Mouse (Mus musculus): ENCODE data around the gene Rpl29. TPM values are rescaled to one million over a fixed set of nuclear protein-coding genes. Genes with fewer than 3 reads are reported as not detected.

Rpl29 gene
- polyA plus RNA-seq, 1 experiment from 2014 or later: 1,256 TPM

GRCm38 (mm10) chr9:106399808-106400207, 29.4 kb upstream of the Rpl29 start:
- Histone ChIP-seq H3K36me3 (ENCODE audit: control insufficient read depth, insufficient read depth, low read length) (no peaks in the 10 kb centered on the region), H3K27ac (ENCODE audit: low read length) (no peak overlapping the region), H3K9me3 (ENCODE audit: control insufficient read depth, low read depth, low read length) (no peaks in the 10 kb centered on the region), H3K4me1 (ENCODE audit: control insufficient read depth, insufficient read depth, low read length) (peaks cover 6% of the 10 kb centered on the region; the same call in 1 of the 2 replicates), H3K27me3 (ENCODE audit: control insufficient read depth, insufficient read depth, low read length) (no peaks in the 10 kb centered on the region), H3K4me3 (ENCODE audit: low read depth, low read length) (no peak overlapping the region), H3K4me2 (replicated peaks; ENCODE audit: low read depth, low read length) (no peak overlapping the region), H3K9ac (replicated peaks; ENCODE audit: low read depth, low read length) (no peak overlapping the region)
- no peak for ATAC-seq (ENCODE audit: insufficient number of reproducible peaks, insufficient read depth, low FRiP score, low read depth)
- WGBS: 87% methylated on average over 3 of the region's 3 CpGs

- Histone ChIP-seq H3K9me3 (ENCODE audit: control insufficient read depth, low read depth, low read length) (no peaks in the 10 kb centered on the region), H3K4me2 (replicated peaks; ENCODE audit: low read depth, low read length) (no peak overlapping the region), H3K27me3 (ENCODE audit: control insufficient read depth, insufficient read depth, low read length) (no peaks in the 10 kb centered on the region), H3K4me3 (ENCODE audit: low read depth, low read length) (no peak overlapping the region), H3K36me3 (ENCODE audit: control insufficient read depth, insufficient read depth, low read length) (no peaks in the 10 kb centered on the region), H3K4me1 (ENCODE audit: control insufficient read depth, insufficient read depth, low read length) (0 out of 2 replicates have a peak, but pooled peaks cover 6% of the 10 kb centered on the region), H3K27ac (ENCODE audit: low read length) (no peak overlapping the region), H3K9ac (replicated peaks; ENCODE audit: low read depth, low read length) (no peak overlapping the region)
- 83% methylated on average over 5 of the region's 5 CpGs for WGBS
- ATAC-seq (ENCODE audit: insufficient number of reproducible peaks, insufficient read depth, low FRiP score, low read depth): no peak
Observed at GRCm38 (mm10) chr9:106402149-106402548, 27.1 kb upstream of the Rpl29 start.

GRCm38 (mm10) chr9:106402607-106403375, 26.5 kb upstream of the Rpl29 start:
- H3K27ac ChIP-seq (ENCODE audit: low read length): no peak overlapping the region
- H3K4me3 ChIP-seq (ENCODE audit: low read depth, low read length): no peak overlapping the region
- 0 out of 2 replicates have a peak, but pooled peaks cover 6% of the 10 kb centered on the region for H3K4me1 ChIP-seq (ENCODE audit: control insufficient read depth, insufficient read depth, low read length)
- no peak overlapping the region for H3K4me2 ChIP-seq (replicated peaks; ENCODE audit: low read depth, low read length)
- ATAC-seq (ENCODE audit: insufficient number of reproducible peaks, insufficient read depth, low FRiP score, low read depth): no peak
- no peaks in the 10 kb centered on the region for H3K27me3 ChIP-seq (ENCODE audit: control insufficient read depth, insufficient read depth, low read length)
- no peak overlapping the region for H3K9ac ChIP-seq (replicated peaks; ENCODE audit: low read depth, low read length)
- no peaks in the 10 kb centered on the region for H3K9me3 ChIP-seq (ENCODE audit: control insufficient read depth, low read depth, low read length)
- WGBS: 76% methylated on average over 16 of the region's 16 CpGs
- no peaks in the 10 kb centered on the region for H3K36me3 ChIP-seq (ENCODE audit: control insufficient read depth, insufficient read depth, low read length)

- no peaks in the 10 kb centered on the region for H3K36me3 ChIP-seq (ENCODE audit: control insufficient read depth, insufficient read depth, low read length)
- H3K9ac ChIP-seq (replicated peaks; ENCODE audit: low read depth, low read length): no peak overlapping the region
- no peaks in the 10 kb centered on the region for H3K27me3 ChIP-seq (ENCODE audit: control insufficient read depth, insufficient read depth, low read length)
- ATAC-seq (ENCODE audit: insufficient number of reproducible peaks, insufficient read depth, low FRiP score, low read depth): no peak
- H3K4me1 ChIP-seq (ENCODE audit: control insufficient read depth, insufficient read depth, low read length): 0 out of 2 replicates have a peak, but pooled peaks cover 6% of the 10 kb centered on the region
- no peak overlapping the region for H3K27ac ChIP-seq (ENCODE audit: low read length)
- no peaks in the 10 kb centered on the region for H3K9me3 ChIP-seq (ENCODE audit: control insufficient read depth, low read depth, low read length)
- 14% methylated on average over 6 of the region's 6 CpGs for WGBS
- no peak overlapping the region for H3K4me3 ChIP-seq (ENCODE audit: low read depth, low read length)
- H3K4me2 ChIP-seq (replicated peaks; ENCODE audit: low read depth, low read length): no peak overlapping the region
Observed at GRCm38 (mm10) chr9:106405275-106405674, 24.0 kb upstream of the Rpl29 start.

GRCm38 (mm10) chr9:106406443-106407078, 22.7 kb upstream of the Rpl29 start:
- Histone ChIP-seq H3K4me1 (ENCODE audit: control insufficient read depth, insufficient read depth, low read length) (0 out of 2 replicates have a peak, but pooled peaks cover 6% of the 10 kb centered on the region), H3K4me3 (ENCODE audit: low read depth, low read length) (no peak overlapping the region), H3K27ac (ENCODE audit: low read length) (no peak overlapping the region), H3K9ac (replicated peaks; ENCODE audit: low read depth, low read length) (no peak overlapping the region), H3K9me3 (ENCODE audit: control insufficient read depth, low read depth, low read length) (no peaks in the 10 kb centered on the region), H3K27me3 (ENCODE audit: control insufficient read depth, insufficient read depth, low read length) (no peaks in the 10 kb centered on the region), H3K4me2 (replicated peaks; ENCODE audit: low read depth, low read length) (no peak overlapping the region), H3K36me3 (ENCODE audit: control insufficient read depth, insufficient read depth, low read length) (no peaks in the 10 kb centered on the region)
- WGBS: 41% methylated on average over 8 of the region's 8 CpGs
- ATAC-seq (ENCODE audit: insufficient number of reproducible peaks, insufficient read depth, low FRiP score, low read depth): peak; percentile 25; the same call in 1 of the 2 replicates

- Histone ChIP-seq H3K27ac (ENCODE audit: low read length) (no peak overlapping the region), H3K36me3 (ENCODE audit: control insufficient read depth, insufficient read depth, low read length) (no peaks in the 10 kb centered on the region), H3K4me1 (ENCODE audit: control insufficient read depth, insufficient read depth, low read length) (0 out of 2 replicates have a peak, but pooled peaks cover 6% of the 10 kb centered on the region), H3K9ac (replicated peaks; ENCODE audit: low read depth, low read length) (no peak overlapping the region), H3K4me3 (ENCODE audit: low read depth, low read length) (no peak overlapping the region), H3K4me2 (replicated peaks; ENCODE audit: low read depth, low read length) (no peak overlapping the region), H3K9me3 (ENCODE audit: control insufficient read depth, low read depth, low read length) (no peaks in the 10 kb centered on the region), H3K27me3 (ENCODE audit: control insufficient read depth, insufficient read depth, low read length) (no peaks in the 10 kb centered on the region)
- WGBS: 100% methylated on average over 4 of the region's 4 CpGs
- ATAC-seq (ENCODE audit: insufficient number of reproducible peaks, insufficient read depth, low FRiP score, low read depth): no peak
Observed at GRCm38 (mm10) chr9:106409096-106409495, 20.2 kb upstream of the Rpl29 start.

GRCm38 (mm10) chr9:106410086-106410650, 19.1 kb upstream of the Rpl29 start:
- no peak for ATAC-seq (ENCODE audit: insufficient number of reproducible peaks, insufficient read depth, low FRiP score, low read depth)
- no peak overlapping the region for H3K4me2 ChIP-seq (replicated peaks; ENCODE audit: low read depth, low read length)
- no peaks in the 10 kb centered on the region for H3K9me3 ChIP-seq (ENCODE audit: control insufficient read depth, low read depth, low read length)
- no peak overlapping the region for H3K9ac ChIP-seq (replicated peaks; ENCODE audit: low read depth, low read length)
- H3K4me1 ChIP-seq (ENCODE audit: control insufficient read depth, insufficient read depth, low read length): 0 out of 2 replicates have a peak, but pooled peaks cover 3% of the 10 kb centered on the region
- H3K4me3 ChIP-seq (ENCODE audit: low read depth, low read length): no peak overlapping the region
- H3K36me3 ChIP-seq (ENCODE audit: control insufficient read depth, insufficient read depth, low read length): no peaks in the 10 kb centered on the region
- 81% methylated on average over 2 of the region's 2 CpGs for WGBS
- H3K27me3 ChIP-seq (ENCODE audit: control insufficient read depth, insufficient read depth, low read length): no peaks in the 10 kb centered on the region
- no peak overlapping the region for H3K27ac ChIP-seq (ENCODE audit: low read length)

GRCm38 (mm10) chr9:106411091-106411594, 18.1 kb upstream of the Rpl29 start:
- Histone ChIP-seq H3K4me1 (ENCODE audit: control insufficient read depth, insufficient read depth, low read length) (no peaks in the 10 kb centered on the region), H3K9me3 (ENCODE audit: control insufficient read depth, low read depth, low read length) (no peaks in the 10 kb centered on the region), H3K27ac (ENCODE audit: low read length) (no peak overlapping the region), H3K4me3 (ENCODE audit: low read depth, low read length) (no peak overlapping the region), H3K27me3 (ENCODE audit: control insufficient read depth, insufficient read depth, low read length) (no peaks in the 10 kb centered on the region), H3K36me3 (ENCODE audit: control insufficient read depth, insufficient read depth, low read length) (no peaks in the 10 kb centered on the region), H3K9ac (replicated peaks; ENCODE audit: low read depth, low read length) (no peak overlapping the region), H3K4me2 (replicated peaks; ENCODE audit: low read depth, low read length) (no peak overlapping the region)
- 58% methylated on average over 9 of the region's 9 CpGs for WGBS
- no peak for ATAC-seq (ENCODE audit: insufficient number of reproducible peaks, insufficient read depth, low FRiP score, low read depth)

All from stomach, embryonic 14.5 days (tissue).